Mouse (Mus musculus) ES-E14 (cell line): ENCODE data around the gene Gbx2.

Experiments
- HCFC1 ChIP-seq: IDR thresholded peaks from 2 replicates; pipeline ENCODE4 v1.6.1; 2012; ENCODE audit warnings: low read length, inconsistent platforms, borderline replicate concordance; ENCODE audit not compliant: insufficient read depth
- MAFK ChIP-seq: IDR thresholded peaks from 2 replicates; pipeline ENCODE4 v1.6.1; 2014; ENCODE audit warnings: mild to moderate bottlenecking, low read depth, low read length, inconsistent platforms; ENCODE audit not compliant: insufficient read depth

DNA sequence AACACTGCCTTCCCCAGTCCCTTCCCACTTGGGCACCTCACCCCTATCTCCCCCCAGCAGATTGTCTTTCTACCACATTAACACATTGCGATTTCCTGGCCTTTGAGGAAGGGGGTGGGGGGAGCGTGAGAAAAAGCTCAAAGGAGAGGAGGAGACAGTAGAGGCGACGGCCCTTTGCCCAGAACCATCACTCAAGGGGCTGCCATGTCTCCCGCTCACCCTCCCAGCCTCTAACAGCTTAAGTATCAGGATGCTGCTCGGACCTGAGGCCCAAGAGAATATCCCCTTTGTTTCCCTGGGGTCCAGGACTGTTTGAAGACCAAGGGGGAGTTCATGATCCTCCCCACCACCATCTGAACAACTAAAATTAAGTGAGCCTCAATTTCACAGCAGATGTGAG lies 1.8 kb downstream of the Gbx2 start:
- TF ChIP-seq MAFK = no peak
- TF ChIP-seq HCFC1 = no peak
